Comparison of ENCODE assay signal across 8 mouse cellular contexts in genomic region chr5:72796186-72796613, GRCm38 (mm10). TPM values are rescaled to one million over a fixed set of nuclear protein-coding genes. Genes with fewer than 3 reads are reported as not detected.
A peak's percentile ranks its signal among the peaks of the same experiment; 100 is the strongest.
DNase-seq lines count a peak whose midpoint lies in the region; ATAC-seq lines count a peak whose summit lies in the region.

No protein-coding gene starts in this region.

- no peak overlapping the region for H3K9ac ChIP-seq in neural tube, embryonic 13.5 days
- H3K9ac ChIP-seq in embryonic facial prominence, embryonic 12.5 days = no peak overlapping the region
- no peak overlapping the region for H3K9ac ChIP-seq in liver, embryonic 15.5 days

- no peak for ATAC-seq in neural tube, embryonic 13.5 days (ENCODE audit: low read depth)
- no peak for ATAC-seq in embryonic facial prominence, embryonic 12.5 days (ENCODE audit: insufficient number of reproducible peaks, insufficient read depth, low FRiP score, low TSS enrichment)
- peak; percentile 18; the same call in 1 of the 2 replicates for ATAC-seq in liver, embryonic 15.5 days (ENCODE audit: insufficient read depth)

- peaks cover 3% of the 10 kb centered on the region; the same call in 1 of the 2 replicates for H3K4me1 ChIP-seq in neural tube, embryonic 13.5 days (replicated peaks)
- H3K4me1 ChIP-seq in embryonic facial prominence, embryonic 12.5 days = 0 out of 2 replicates have a peak, but pooled peaks cover 5% of the 10 kb centered on the region
- H3K4me1 ChIP-seq in liver, embryonic 15.5 days (replicated peaks) = peaks cover 14% of the 10 kb centered on the region

- no peaks in the 10 kb centered on the region; the same call in 1 of the 2 replicates for H3K27me3 ChIP-seq in neural tube, embryonic 13.5 days
- H3K27me3 ChIP-seq in embryonic facial prominence, embryonic 12.5 days = no peaks in the 10 kb centered on the region
- H3K27me3 ChIP-seq in liver, embryonic 15.5 days = no peaks in the 10 kb centered on the region

- 0 out of 2 replicates have a peak overlapping the region, but pooled peaks have one; percentile 18 for H3K4me2 ChIP-seq in neural tube, embryonic 13.5 days
- H3K4me2 ChIP-seq in embryonic facial prominence, embryonic 12.5 days (replicated peaks) = peak overlapping the region; percentile 21; the same call in 1 of the 2 replicates
- H3K4me2 ChIP-seq in liver, embryonic 15.5 days = peak overlapping the region; percentile 46

- H3K27ac ChIP-seq in neural tube, embryonic 13.5 days (replicated peaks) = 0 out of 2 replicates have a peak overlapping the region, but pooled peaks have one; percentile 28
- H3K27ac ChIP-seq in embryonic facial prominence, embryonic 12.5 days = no peak overlapping the region
- H3K27ac ChIP-seq in liver, embryonic 15.5 days (replicated peaks) = peak overlapping the region; percentile 19; the same call in 1 of the 2 replicates

- no peak for DNase-seq in neural tube, embryonic 10.5 days (ENCODE audit: extremely low spot score, low spot score)
- peak; percentile 57 for DNase-seq in heart, postnatal 4 days
- peak; percentile 51 for DNase-seq in skeletal muscle tissue, adult 2 months (ENCODE audit: low read depth, low spot score)
- no peak for DNase-seq in left cerebral cortex, adult 18-20 months (ENCODE audit: low spot score in 2 of 2)
- no peak for DNase-seq in frontal cortex, postnatal 36 days (ENCODE audit: low spot score in 2 of 2)

- 76% methylated on average over 14 of the region's 14 CpGs for WGBS in neural tube, embryonic 13.5 days
- WGBS in embryonic facial prominence, embryonic 12.5 days = 49% methylated on average over 14 of the region's 14 CpGs
- 17% methylated on average over 14 of the region's 14 CpGs for WGBS in liver, embryonic 15.5 days (ENCODE audit: insufficient replicate concordance)

- H3K4me3 ChIP-seq in neural tube, embryonic 13.5 days = no peak overlapping the region
- H3K4me3 ChIP-seq in embryonic facial prominence, embryonic 12.5 days = no peak overlapping the region
- peak overlapping the region; percentile 32 for H3K4me3 ChIP-seq in liver, embryonic 15.5 days (replicated peaks)

- no peaks in the 10 kb centered on the region for H3K36me3 ChIP-seq in neural tube, embryonic 13.5 days
- no peaks in the 10 kb centered on the region for H3K36me3 ChIP-seq in embryonic facial prominence, embryonic 12.5 days
- no peaks in the 10 kb centered on the region for H3K36me3 ChIP-seq in liver, embryonic 15.5 days (replicated peaks)

- H3K9me3 ChIP-seq in neural tube, embryonic 13.5 days = no peaks in the 10 kb centered on the region
- H3K9me3 ChIP-seq in embryonic facial prominence, embryonic 12.5 days = no peaks in the 10 kb centered on the region
- no peaks in the 10 kb centered on the region for H3K9me3 ChIP-seq in liver, embryonic 15.5 days (replicated peaks)

RNA-seq across cellular contexts. Expression of gene Txk, which starts 43.6 kb away (rescaled TPM):
- 0.08 and 0.11 TPM in 2 replicates for polyA plus RNA-seq in neural tube, embryonic 13.5 days (2015; fragmentation: Nextera tagmentation; extraction: Ambion mirVana)
- polyA plus RNA-seq in embryonic facial prominence, embryonic 12.5 days (2016; fragmentation: Nextera tagmentation; extraction: Ambion mirVana) = 0.12 TPM in 1 of 2 replicates, not detected in the other
- under 1 TPM; 0.23 to 0.45 TPM for total RNA-seq in heart, postnatal 4 days (2021)
- 0.05 and 0.06 TPM in 2 replicates for polyA plus RNA-seq in liver, embryonic 15.5 days (2015; fragmentation: Nextera tagmentation; extraction: Ambion mirVana)
- under 1 TPM; 0.19 to 0.35 TPM for total RNA-seq in left cerebral cortex, adult 18-20 months (2021)

Comparison
In these comparisons a context has a peak if more than half of its experiments do, and no peak if none do; other contexts are left out.
1. DNase-seq: peak in heart, postnatal 4 days (single experiment) and skeletal muscle tissue, adult 2 months (single experiment); none in neural tube, embryonic 10.5 days (single experiment), left cerebral cortex, adult 18-20 months (0 of 2) and frontal cortex, postnatal 36 days (0 of 2).
2. Peak in every context shown above with its lines, with median percentiles within 50 percentile points of each other: H3K4me2 ChIP-seq.